Mouse (Mus musculus) testis, adult 2 months (tissue): Measurements from ENCODE around the gene Elavl3.

Experiments
- CTCF ChIP-seq: fragments of 200-500 bp; IDR thresholded peaks from 2 replicates; pipeline ENCODE4 v1.5.1; 2012; ENCODE audit warnings: low read depth, mild to moderate bottlenecking, inconsistent platforms, low read length, moderate library complexity; ENCODE audit not compliant: control insufficient read depth, insufficient read depth, insufficient replicate concordance
- POLR2A ChIP-seq: fragments of 200-500 bp; IDR thresholded peaks from 2 replicates; pipeline ENCODE4 v1.6.1; 2012; ENCODE audit warnings: low read depth, mild to moderate bottlenecking, inconsistent platforms, low read length, moderate library complexity; ENCODE audit not compliant: control insufficient read depth

DNA sequence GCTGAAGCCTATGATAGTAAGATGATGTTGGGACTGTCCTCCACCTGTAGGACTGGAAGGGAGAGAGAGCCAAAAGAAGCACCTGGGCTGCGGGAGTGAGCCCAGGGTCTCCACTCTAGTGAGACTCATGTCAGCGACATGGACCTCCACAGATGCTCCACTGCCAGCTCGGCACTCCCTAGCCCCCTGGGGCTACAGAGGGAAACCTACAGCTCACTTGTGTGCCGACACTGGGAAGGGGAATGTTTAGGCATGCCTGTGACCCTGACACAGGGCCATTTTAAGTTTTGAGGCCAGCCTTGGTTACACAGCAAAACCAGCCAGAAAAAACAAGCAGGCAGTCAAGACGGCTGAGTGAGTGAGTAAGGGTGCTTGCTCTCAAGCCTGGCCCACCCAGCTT lies 15.4 kb upstream of the Elavl3 start:
- TF ChIP-seq CTCF (no peak), POLR2A (no peak)
